Mouse (Mus musculus): ENCODE data around the gene Ankrd13c. TPM values are rescaled to one million over a fixed set of nuclear protein-coding genes. Genes with fewer than 3 reads are reported as not detected.

The Ankrd13c gene
- total RNA-seq (2023) = 91.3 TPM

DNA sequence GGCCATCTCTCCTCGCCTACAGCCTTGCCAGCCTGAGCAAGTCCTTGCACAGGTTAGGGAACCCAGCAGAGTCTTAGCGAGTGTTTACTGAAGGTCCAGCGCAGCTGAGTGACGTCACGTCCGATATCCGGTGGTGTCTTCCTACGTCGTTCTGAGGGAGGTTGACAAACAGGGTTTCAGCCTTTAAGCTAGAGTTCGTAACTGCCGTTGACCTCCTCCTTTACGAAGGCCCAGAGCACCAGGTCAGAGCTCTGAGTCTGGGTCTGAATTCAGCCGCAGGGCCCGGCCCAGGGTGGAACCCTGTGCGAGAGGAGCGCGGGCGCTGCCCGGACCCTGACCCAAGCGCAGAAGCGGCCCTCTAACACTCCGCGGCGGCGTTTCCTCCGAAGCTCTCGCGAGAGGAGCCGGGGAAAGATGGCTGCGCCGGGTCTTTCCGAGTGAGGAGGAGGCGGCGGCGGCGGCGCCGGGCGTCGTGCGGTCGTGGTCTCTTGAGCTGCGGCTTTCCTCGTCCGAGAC lies at the start of gene Ankrd13c:
Gene Ankrd13c, plus strand, starts transcription at position 397 of the 516 bp plus-strand sequence.

DNA sequence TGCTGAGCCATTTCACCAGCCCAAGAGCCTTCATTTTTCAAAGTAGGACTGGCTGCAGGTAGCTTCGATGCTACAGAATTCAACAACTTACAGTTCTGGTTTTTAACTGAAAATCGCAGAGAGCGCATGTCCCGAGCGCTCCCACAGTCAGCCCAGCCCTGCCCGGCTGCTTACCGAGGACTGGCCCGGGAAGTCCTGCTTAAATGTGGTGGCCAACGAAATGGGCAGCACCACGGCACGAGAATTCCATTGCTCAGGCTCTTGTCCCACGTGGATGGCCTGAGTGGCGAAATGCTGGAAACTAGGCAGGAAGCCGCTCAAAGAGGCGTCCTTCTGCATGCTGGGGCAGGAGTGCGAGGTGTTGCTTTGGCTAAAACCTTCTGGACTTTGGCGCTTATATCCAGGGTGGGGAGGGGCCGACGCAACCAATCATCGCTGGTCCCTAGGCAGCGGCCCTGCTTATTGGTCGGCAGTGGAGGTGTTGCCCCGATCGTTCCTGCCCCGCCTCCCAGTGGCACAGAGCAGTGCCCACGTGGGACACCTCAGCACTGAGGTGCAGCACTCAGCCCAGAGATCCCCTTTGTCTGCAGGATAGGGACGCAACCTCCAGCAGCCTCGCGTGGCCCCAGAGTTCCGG lies 22.2 kb upstream of the Ankrd13c start, which contains the start of gene Cth:
Gene Cth, minus strand, starts transcription at position 386 of the 637 bp plus-strand sequence.

DNA sequence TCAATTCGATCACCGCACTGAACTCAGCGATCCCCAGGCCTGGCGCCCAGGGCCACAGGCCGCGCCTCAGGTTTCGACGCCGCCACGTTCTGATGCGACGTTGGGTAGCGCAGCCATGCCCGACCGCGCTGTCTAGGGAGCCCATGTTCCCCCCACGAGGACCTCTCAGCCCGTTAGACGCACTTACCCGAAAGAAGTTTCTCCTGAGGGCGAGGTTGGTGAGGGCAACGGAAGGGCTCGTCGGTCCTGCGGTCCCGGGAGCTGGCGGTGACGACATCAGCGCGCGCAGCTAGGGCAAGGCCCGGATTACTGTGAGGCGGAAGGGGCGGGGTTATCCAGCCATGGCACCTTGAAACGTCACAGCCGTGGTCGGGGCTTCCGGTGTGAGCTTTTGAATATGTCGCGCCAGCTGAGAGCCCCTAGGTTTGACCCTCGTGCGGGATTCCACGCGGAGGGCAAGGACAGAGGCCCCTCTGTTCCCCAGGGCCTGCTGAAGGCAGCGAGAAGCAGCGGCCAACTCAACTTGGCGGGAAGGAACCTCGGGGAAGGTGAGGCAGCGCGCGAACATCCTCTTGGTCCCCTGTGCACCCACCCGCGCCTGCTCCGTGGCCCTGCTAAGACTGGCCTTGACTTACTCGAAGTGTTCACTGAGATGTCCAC lies 89.4 kb downstream of the Ankrd13c start, which contains the start of the genes Srsf11 and Lrrc40:
Gene Srsf11, minus strand, starts transcription at position 311 of the 660 bp plus-strand sequence.
Gene Lrrc40, plus strand, starts transcription at position 334 of the 660 bp plus-strand sequence.

Other genes with a start within 250 kb of the Ankrd13c start
- gene Cth, start 22.2 kb upstream of the Ankrd13c start, total RNA-seq (2023) = 0.41 TPM
- 451 TPM for gene Srsf11, start 89.4 kb downstream of the Ankrd13c start, total RNA-seq (2023)
- gene Lrrc40, start 89.4 kb downstream of the Ankrd13c start, total RNA-seq (2023) = 13.5 TPM